ENCODE assay signal across 12 mouse cellular contexts in the genomic region with DNA sequence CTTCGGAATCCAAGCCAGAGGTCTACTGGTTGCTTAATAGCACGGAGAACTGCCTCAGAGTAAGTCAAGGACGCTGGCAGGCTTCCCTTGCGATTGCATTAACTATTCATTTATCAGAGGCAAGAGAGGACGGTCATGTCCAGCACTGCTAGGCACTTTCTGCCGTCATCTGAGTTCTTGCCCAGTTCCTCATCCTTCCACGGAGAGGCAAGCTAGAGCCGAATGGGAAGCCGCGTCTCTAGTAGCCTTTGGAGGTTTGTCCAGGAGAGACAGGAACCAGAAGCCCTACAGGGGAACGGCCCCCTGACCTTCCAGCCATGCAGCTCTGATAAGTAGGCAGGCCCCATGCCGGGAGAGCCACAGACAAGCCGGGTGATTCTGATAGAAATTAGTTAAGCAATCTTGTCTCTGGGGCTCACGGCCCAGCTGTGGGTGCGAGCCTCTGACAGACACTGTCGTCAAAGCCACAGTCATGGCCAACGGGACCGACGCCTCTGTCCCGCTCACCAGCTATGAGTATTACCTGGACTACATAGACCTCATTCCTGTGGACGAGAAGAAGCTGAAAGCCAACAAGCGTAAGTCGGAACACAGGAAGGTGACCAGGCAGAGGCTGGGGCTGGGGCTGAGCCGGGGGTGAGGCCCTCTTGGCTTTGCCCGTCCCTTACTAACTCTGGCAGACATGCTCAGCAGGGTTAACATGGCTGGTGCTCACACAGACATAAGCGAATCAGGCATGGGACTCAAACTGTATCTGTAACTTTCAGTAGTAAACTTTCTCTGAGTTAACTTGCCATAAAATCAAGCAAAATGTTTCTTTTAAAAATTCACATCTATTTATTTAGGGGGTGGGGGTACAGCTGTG. TPM values are rescaled to one million over a fixed set of nuclear protein-coding genes. Genes with fewer than 3 reads are reported as not detected.
DNase-seq lines count a peak whose midpoint lies in the region; ATAC-seq and TF ChIP-seq lines count a peak whose summit lies in the region.
"Had no signal": no experiment of that assay in that cellular context is flagged by ENCODE, and none has a peak within 500 bp of the region (broad histone marks: within the 10 kb centered on the region; RNA-seq: fewer than 3 reads in every experiment).

A gene (plus strand): TSS at position 116 of the 865 bp plus-strand sequence.

- no peak within 1 kb of the TSS for H3K27ac ChIP-seq in hindbrain, postnatal 0 days
- H3K27ac ChIP-seq in hindbrain, embryonic 10.5 days: no peak within 1 kb of the TSS
- H3K27ac ChIP-seq in neural tube, embryonic 15.5 days (replicated peaks): no peak within 1 kb of the TSS
- H3K27ac ChIP-seq in hindbrain, embryonic 13.5 days: no peak within 1 kb of the TSS
- H3K27ac ChIP-seq: embryonic facial prominence, embryonic 15.5 days; left cerebral cortex, adult 2 months; neural tube, embryonic 13.5 days had no signal

- no peak within 1 kb of the TSS for H3K4me2 ChIP-seq in hindbrain, postnatal 0 days (ENCODE audit: low read depth, low read length)
- H3K4me2 ChIP-seq in neural tube, embryonic 15.5 days: no peak within 1 kb of the TSS
- H3K4me2 ChIP-seq in hindbrain, embryonic 13.5 days: no peak within 1 kb of the TSS
- H3K4me2 ChIP-seq: embryonic facial prominence, embryonic 15.5 days; neural tube, embryonic 13.5 days had no signal

- intact Hi-C loops in heart, postnatal 25 days (cut with DNase I): loop anchor here (5.0 kb wide), 1 partner anchor 194 kb away; no protein-coding TSS in a partner anchor

- no peaks in the 10 kb centered on the region for H3K27me3 ChIP-seq in hindbrain, postnatal 0 days (ENCODE audit: insufficient read depth, low read length)
- no peaks in the 10 kb centered on the region for H3K27me3 ChIP-seq in hindbrain, embryonic 10.5 days (ENCODE audit: insufficient read depth, poor library complexity, severe bottlenecking)
- no peaks in the 10 kb centered on the region for H3K27me3 ChIP-seq in neural tube, embryonic 15.5 days (replicated peaks)
- H3K27me3 ChIP-seq in hindbrain, embryonic 13.5 days: 0 out of 2 replicates have a peak, but pooled peaks cover 3% of the 10 kb centered on the region
- H3K27me3 ChIP-seq: embryonic facial prominence, embryonic 15.5 days had no signal

- DNase-seq in hindbrain, postnatal 0 days (ENCODE audit: low spot score): no peak
- DNase-seq in hindbrain, embryonic 10.5 days (ENCODE audit: low spot score): no peak
- DNase-seq in adrenal gland, postnatal 36 days: peak; percentile 91 to 94
- DNase-seq in heart, postnatal 25 days (ENCODE audit: low spot score): peak; percentile 52
- peak; percentile 28 for DNase-seq in lung, postnatal 25 days (ENCODE audit: low spot score)
- no peak for DNase-seq in embryo, embryonic 9.5 days (ENCODE audit: extremely low spot score)
- DNase-seq: B cell, adult 2 months had no signal

- no peak within 1 kb of the TSS for H3K4me3 ChIP-seq in hindbrain, postnatal 0 days (ENCODE audit: low read length)
- H3K4me3 ChIP-seq in hindbrain, embryonic 10.5 days: no peak within 1 kb of the TSS
- no peak within 1 kb of the TSS for H3K4me3 ChIP-seq in neural tube, embryonic 15.5 days (replicated peaks)
- H3K4me3 ChIP-seq in hindbrain, embryonic 13.5 days: no peak within 1 kb of the TSS
- H3K4me3 ChIP-seq: embryonic facial prominence, embryonic 15.5 days; left cerebral cortex, adult 2 months; neural tube, embryonic 13.5 days had no signal

- no peak for ATAC-seq in hindbrain, postnatal 0 days
- ATAC-seq in neural tube, embryonic 15.5 days (ENCODE audit: low FRiP score): no peak
- ATAC-seq in hindbrain, embryonic 13.5 days (ENCODE audit: low FRiP score): no peak

- no peaks in the 10 kb centered on the region for H3K4me1 ChIP-seq in hindbrain, postnatal 0 days (ENCODE audit: insufficient read depth, low read length)
- peaks cover 27% of the 10 kb centered on the region for H3K4me1 ChIP-seq in hindbrain, embryonic 10.5 days (replicated peaks)
- peaks cover 12% of the 10 kb centered on the region for H3K4me1 ChIP-seq in neural tube, embryonic 15.5 days
- H3K4me1 ChIP-seq in hindbrain, embryonic 13.5 days (replicated peaks): peaks cover 15% of the 10 kb centered on the region

- no peaks in the 10 kb centered on the region for H3K36me3 ChIP-seq in hindbrain, postnatal 0 days (ENCODE audit: insufficient read depth, low read length)
- no peaks in the 10 kb centered on the region for H3K36me3 ChIP-seq in hindbrain, embryonic 10.5 days
- H3K36me3 ChIP-seq in neural tube, embryonic 15.5 days: no peaks in the 10 kb centered on the region
- H3K36me3 ChIP-seq in hindbrain, embryonic 13.5 days: no peaks in the 10 kb centered on the region
- H3K36me3 ChIP-seq: embryonic facial prominence, embryonic 15.5 days; neural tube, embryonic 13.5 days had no signal

- WGBS in hindbrain, postnatal 0 days: 87% methylated on average over 26 of the region's 26 CpGs
- WGBS in hindbrain, embryonic 10.5 days: 84% methylated on average over 26 of the region's 26 CpGs
- WGBS in neural tube, embryonic 15.5 days: 90% methylated on average over 26 of the region's 26 CpGs
- 87% methylated on average over 26 of the region's 26 CpGs for WGBS in hindbrain, embryonic 13.5 days

- TF ChIP-seq CTCF in hindbrain, postnatal 0 days (IDR thresholded peaks at IDR 0.05; ENCODE audit: low read depth): 0 out of 2 replicates have a peak, but pooled peaks have one; percentile 3

- no peaks in the 10 kb centered on the region for H3K9me3 ChIP-seq in hindbrain, postnatal 0 days (ENCODE audit: low read length)
- H3K9me3 ChIP-seq in hindbrain, embryonic 10.5 days: no peaks in the 10 kb centered on the region
- no peaks in the 10 kb centered on the region for H3K9me3 ChIP-seq in neural tube, embryonic 15.5 days (replicated peaks)
- H3K9me3 ChIP-seq in hindbrain, embryonic 13.5 days: no peaks in the 10 kb centered on the region
- H3K9me3 ChIP-seq: embryonic facial prominence, embryonic 15.5 days; neural tube, embryonic 13.5 days had no signal

- H3K9ac ChIP-seq in hindbrain, postnatal 0 days (replicated peaks; ENCODE audit: low read length): no peak within 1 kb of the TSS
- H3K9ac ChIP-seq in neural tube, embryonic 15.5 days (replicated peaks): no peak within 1 kb of the TSS
- H3K9ac ChIP-seq in hindbrain, embryonic 13.5 days: no peak within 1 kb of the TSS
- H3K9ac ChIP-seq: embryonic facial prominence, embryonic 15.5 days; neural tube, embryonic 13.5 days had no signal

RNA-seq across cellular contexts. Expression of the gene that starts here (rescaled TPM):
- total RNA-seq in hindbrain, postnatal 0 days (2014; rRNA removed): 1.4 and 2.9 TPM in 2 replicates
- polyA plus RNA-seq in hindbrain, postnatal 0 days (2015; fragmentation: Nextera tagmentation; extraction: Ambion mirVana): 1.3 and 1.6 TPM in 2 replicates
- polyA plus RNA-seq in hindbrain, embryonic 10.5 days (2016; fragmentation: Nextera tagmentation; extraction: Ambion mirVana): 1.9 and 3.0 TPM in 2 replicates
- 100 to 1,000 TPM; 605 to 724 TPM for total RNA-seq in adrenal gland, postnatal 36 days (2021)
- 10 to 100 TPM; 15.3 to 16.3 TPM for total RNA-seq in heart, postnatal 25 days (2021)
- polyA plus RNA-seq in neural tube, embryonic 15.5 days (2015; fragmentation: Nextera tagmentation; extraction: Ambion mirVana): 0.15 and 0.22 TPM in 2 replicates
- not detected in 2 replicates for polyA plus RNA-seq in hindbrain, embryonic 13.5 days (2015; fragmentation: Nextera tagmentation; extraction: Ambion mirVana)
- polyA plus RNA-seq: neural tube, embryonic 13.5 days had no signal

Comparison
In these comparisons a context has a peak if more than half of its experiments do, and no peak if none do; other contexts are left out.
1. RNA of the gene that starts here (total RNA-seq): 605 to 724 TPM in adrenal gland, postnatal 36 days; 15.3 to 16.3 TPM in heart, postnatal 25 days and 1.4 to 2.9 TPM in hindbrain, postnatal 0 days; every median in the first group is over 10 times any median in the second.
2. DNase-seq: peak in adrenal gland, postnatal 36 days (2 of 2), heart, postnatal 25 days (single experiment) and lung, postnatal 25 days (single experiment); none in hindbrain, postnatal 0 days (single experiment), hindbrain, embryonic 10.5 days (single experiment) and embryo, embryonic 9.5 days (single experiment).